31 mouse cellular contexts compared by ENCODE assay signal in genomic region chr9:47499761-47500160, GRCm38 (mm10). TPM values are rescaled to one million over a fixed set of nuclear protein-coding genes. Genes with fewer than 3 reads are reported as not detected.
DNase-seq lines count a peak whose midpoint lies in the region; ATAC-seq lines count a peak whose summit lies in the region.
"Had no signal": no experiment of that assay in that cellular context is flagged by ENCODE, and none has a peak within 500 bp of the region (broad histone marks: within the 10 kb centered on the region; RNA-seq: fewer than 3 reads in every experiment).

No protein-coding gene starts in this region.

- no peaks in the 10 kb centered on the region for H3K27me3 ChIP-seq in forebrain, embryonic 12.5 days
- no peaks in the 10 kb centered on the region for H3K27me3 ChIP-seq in forebrain, embryonic 10.5 days (ENCODE audit: poor library complexity, severe bottlenecking)
- H3K27me3 ChIP-seq in kidney, embryonic 15.5 days: peaks cover 4% of the 10 kb centered on the region; the same call in 1 of the 2 replicates
- H3K27me3 ChIP-seq: heart, embryonic 12.5 days; hindbrain, embryonic 13.5 days; limb, embryonic 15.5 days; midbrain, embryonic 15.5 days; neural tube, embryonic 12.5 days had no signal

- 0 out of 2 replicates have a peak overlapping the region, but pooled peaks have one; percentile 13 for H3K27ac ChIP-seq in forebrain, embryonic 12.5 days
- H3K27ac ChIP-seq in forebrain, embryonic 10.5 days: no peak overlapping the region
- no peak overlapping the region for H3K27ac ChIP-seq in kidney, embryonic 15.5 days
- H3K27ac ChIP-seq: gastrocnemius, adult 2 months; heart, adult 2 months; hindbrain, embryonic 13.5 days; layer of hippocampus, adult 2 months; left cerebral cortex, adult 2 months; limb, embryonic 10.5 days; limb, embryonic 15.5 days; liver, embryonic 14.5 days; midbrain, embryonic 15.5 days; neural tube, embryonic 12.5 days had no signal

- ATAC-seq in forebrain, embryonic 12.5 days (ENCODE audit: low FRiP score): no peak
- ATAC-seq in kidney, embryonic 15.5 days (replicated peaks; ENCODE audit: low FRiP score): no peak
- ATAC-seq: CD4-positive, CD25-positive, alpha-beta regulatory T cell, adult 4 months; forebrain, embryonic 16.5 days; inflammation-experienced regulatory T-cells, adult 6 months; midbrain, embryonic 15.5 days had no signal

- peaks cover 7% of the 10 kb centered on the region for H3K4me1 ChIP-seq in forebrain, embryonic 12.5 days
- peaks cover 16% of the 10 kb centered on the region for H3K4me1 ChIP-seq in forebrain, embryonic 10.5 days
- H3K4me1 ChIP-seq in kidney, embryonic 15.5 days: no peaks in the 10 kb centered on the region
- H3K4me1 ChIP-seq: heart, embryonic 12.5 days; hindbrain, embryonic 13.5 days; limb, embryonic 10.5 days; limb, embryonic 15.5 days; midbrain, embryonic 15.5 days; neural tube, embryonic 12.5 days had no signal

- no peaks in the 10 kb centered on the region for H3K9me3 ChIP-seq in forebrain, embryonic 12.5 days
- no peaks in the 10 kb centered on the region for H3K9me3 ChIP-seq in forebrain, embryonic 10.5 days
- H3K9me3 ChIP-seq in kidney, embryonic 15.5 days (replicated peaks): no peaks in the 10 kb centered on the region
- H3K9me3 ChIP-seq: heart, embryonic 12.5 days; hindbrain, embryonic 13.5 days; limb, embryonic 10.5 days; limb, embryonic 15.5 days; midbrain, embryonic 15.5 days; neural tube, embryonic 12.5 days had no signal

- H3K9ac ChIP-seq in forebrain, embryonic 12.5 days: no peak overlapping the region
- H3K9ac ChIP-seq in kidney, embryonic 15.5 days: no peak overlapping the region
- H3K9ac ChIP-seq: heart, embryonic 12.5 days; hindbrain, embryonic 13.5 days; limb, embryonic 15.5 days; liver, embryonic 14.5 days; midbrain, embryonic 15.5 days; neural tube, embryonic 12.5 days had no signal

- no peak overlapping the region for H3K4me3 ChIP-seq in forebrain, embryonic 12.5 days (replicated peaks)
- H3K4me3 ChIP-seq in forebrain, embryonic 10.5 days: no peak overlapping the region
- no peak overlapping the region for H3K4me3 ChIP-seq in kidney, embryonic 15.5 days (replicated peaks)
- H3K4me3 ChIP-seq: erythroblast, embryonic 14.5 days; gastrocnemius, adult 2 months; heart, adult 2 months; heart, embryonic 12.5 days; hindbrain, embryonic 13.5 days; layer of hippocampus, adult 2 months; left cerebral cortex, adult 2 months; limb, embryonic 10.5 days; limb, embryonic 15.5 days; midbrain, embryonic 15.5 days; neural tube, embryonic 12.5 days had no signal

- WGBS in forebrain, embryonic 12.5 days: 9% methylated on average over 3 of the region's 3 CpGs
- 20% methylated on average over 3 of the region's 3 CpGs for WGBS in forebrain, embryonic 10.5 days
- whole genome bisulfite sequencing in kidney, embryonic 15.5 days: 36% methylated on average over 3 of the region's 3 CpGs

- no peaks in the 10 kb centered on the region for H3K36me3 ChIP-seq in forebrain, embryonic 12.5 days (replicated peaks)
- H3K36me3 ChIP-seq in forebrain, embryonic 10.5 days (replicated peaks): no peaks in the 10 kb centered on the region
- no peaks in the 10 kb centered on the region for H3K36me3 ChIP-seq in kidney, embryonic 15.5 days
- H3K36me3 ChIP-seq: heart, embryonic 12.5 days; hindbrain, embryonic 13.5 days; limb, embryonic 10.5 days; limb, embryonic 15.5 days; midbrain, embryonic 15.5 days; neural tube, embryonic 12.5 days had no signal

- DNase-seq in forebrain, embryonic 10.5 days (ENCODE audit: extremely low spot score, low spot score): no peak
- peak; percentile 17 for DNase-seq in retina, postnatal 1 day
- no peak for DNase-seq in retina, embryonic 14.5 days (ENCODE audit: low spot score)
- DNase-seq in cerebellum, adult 9-10 months: peak; percentile 52
- peak; percentile 33 to 47 for DNase-seq in cerebellum, postnatal 36 days
- no peak for DNase-seq in gastrocnemius, postnatal 25 days
- DNase-seq: adrenal gland, postnatal 36 days; gastrocnemius, adult 2 months; heart, adult 2 months; heart, postnatal 4 days; kidney, adult 11 months; kidney, postnatal 36 days; lung, adult 2 months; lung, postnatal 14 days; thymus, adult 2 months; thymus, postnatal 36 days had no signal

- H3K4me2 ChIP-seq in forebrain, embryonic 12.5 days: no peak overlapping the region
- no peak overlapping the region for H3K4me2 ChIP-seq in kidney, embryonic 15.5 days
- H3K4me2 ChIP-seq: heart, embryonic 12.5 days; hindbrain, embryonic 13.5 days; limb, embryonic 15.5 days; midbrain, embryonic 15.5 days; neural tube, embryonic 12.5 days had no signal

RNA-seq across cellular contexts. Expression of gene Cadm1, which starts 30.2 kb away (rescaled TPM):
- 99.8 and 117 TPM in 2 replicates for polyA plus RNA-seq in forebrain, embryonic 12.5 days (2016; fragmentation: Nextera tagmentation; extraction: Ambion mirVana)
- polyA plus RNA-seq in forebrain, embryonic 10.5 days (2016; fragmentation: Nextera tagmentation; extraction: Ambion mirVana): 100 and 101 TPM in 2 replicates
- total RNA-seq in gastrocnemius, postnatal 25 days (2021): 1 to 10 TPM; 1.7 to 2.5 TPM
- polyA plus RNA-seq in kidney, embryonic 15.5 days (2015; fragmentation: Nextera tagmentation; extraction: Ambion mirVana): 68.8 and 72.2 TPM in 2 replicates

Comparison
In these comparisons a context has a peak if more than half of its experiments do, and no peak if none do; other contexts are left out.
1. DNase-seq: peak in retina, postnatal 1 day (single experiment), cerebellum, adult 9-10 months (single experiment) and cerebellum, postnatal 36 days (2 of 2); none in forebrain, embryonic 10.5 days (single experiment), retina, embryonic 14.5 days (single experiment) and gastrocnemius, postnatal 25 days (single experiment).